Mouse (Mus musculus) embryonic facial prominence, embryonic 11.5 days (tissue): Measurements from ENCODE around the gene Kif17. TPM values are rescaled to one million over a fixed set of nuclear protein-coding genes. Genes with fewer than 3 reads are reported as not detected.
A peak's percentile ranks its signal among the peaks of the same experiment; 100 is the strongest.

Experiments used
- ATAC-seq: fragments of 200-750 bp; cut with Nextera tagmentation; replicated peaks from 2 replicates; pipeline ENCODE4 v1.8.0; 2017; ENCODE audit warnings: low read depth; ENCODE audit not compliant: insufficient number of reproducible peaks, low FRiP score, low TSS enrichment
- DNase-seq: peaks from one replicate; pipeline ENCODE4 v3.0.0-alpha.2; 2015; ENCODE audit warnings: low spot score
- H3K27ac ChIP-seq: fragments of 300-500 bp; sonication (generic); replicated peaks from 2 replicates; pipeline ENCODE4 v1.5.1; 2014; ENCODE audit warnings: mild to moderate bottlenecking, low read depth, low read length, control low read depth
- H3K27me3 ChIP-seq: fragments of 300-500 bp; sonication (generic); 2 replicates; pipeline ENCODE4 v1.6.1; 2014; ENCODE audit warnings: mild to moderate bottlenecking, low read length, moderate library complexity, mixed read lengths; ENCODE audit not compliant: control insufficient read depth, insufficient read depth
- H3K36me3 ChIP-seq: fragments of 300-500 bp; sonication (generic); replicated peaks from 2 replicates; pipeline ENCODE4 v1.6.1; 2014; ENCODE audit warnings: low read depth, mild to moderate bottlenecking, low read length, moderate library complexity, mixed read lengths; ENCODE audit not compliant: control insufficient read depth, insufficient read depth
- H3K4me1 ChIP-seq: fragments of 300-500 bp; sonication (generic); 2 replicates; pipeline ENCODE4 v1.6.1; 2014; ENCODE audit warnings: low read length, mixed read lengths; ENCODE audit not compliant: control insufficient read depth, insufficient read depth
- H3K4me2 ChIP-seq: fragments of 300-500 bp; sonication (generic); 2 replicates; pipeline ENCODE4 v1.6.1; 2014; ENCODE audit warnings: low read depth, mild to moderate bottlenecking, control low read depth, low read length, moderate library complexity
- H3K4me3 ChIP-seq: fragments of 300-500 bp; sonication (generic); 2 replicates; pipeline ENCODE4 v1.5.1; 2014; ENCODE audit warnings: low read depth, low read length, control low read depth
- H3K9ac ChIP-seq: fragments of 300-500 bp; sonication (generic); replicated peaks from 2 replicates; pipeline ENCODE4 v1.6.1; 2014; ENCODE audit warnings: mild to moderate bottlenecking, control low read depth, low read length
- H3K9me3 ChIP-seq: fragments of 300-500 bp; sonication (generic); replicated peaks from 2 replicates; pipeline ENCODE4 v1.6.1; 2016; ENCODE audit warnings: mild to moderate bottlenecking, low read length, inconsistent platforms, mixed read lengths; ENCODE audit not compliant: control insufficient read depth
- WGBS: fragments of 180-500 bp; shearing (Covaris S2); extraction: QIAGEN DNeasy Blood & Tissue Kit; methylation state at CpG from one replicate; pipeline ENCODE4 v1.1.7; 2014; 5-methylcytosine and 5-hydroxymethylcytosine counted together
- polyA plus RNA-seq: library from polyadenylated mRNA; unstranded; fragments of >200 nt; fragmentation: Nextera tagmentation; extraction: Ambion mirVana; gene quantifications from 2 replicates; pipeline ENCODE4 v1.2.1, GENCODE M21; 2014

The Kif17 gene
- polyA plus RNA-seq, 1 experiment from 2014 or later: 0.31 TPM

- H3K4me2 ChIP-seq: peak overlapping the region; percentile 68
These were observed 33.3 kb upstream of the Kif17 start for GRCm38 (mm10) chr4:138216891-138217392.

GRCm38 (mm10) chr4:138217441-138217840 lies 32.8 kb upstream of the Kif17 start:
- Histone ChIP-seq H3K4me3 (peak overlapping the region; percentile 91), H3K9ac (peak overlapping the region; percentile 96), H3K4me1 (no peaks in the 10 kb centered on the region; the same call in 1 of the 2 replicates), H3K36me3 (no peaks in the 10 kb centered on the region; the same call in 1 of the 2 replicates), H3K4me2 (peak overlapping the region; percentile 51), H3K27me3 (no peaks in the 10 kb centered on the region), H3K9me3 (no peaks in the 10 kb centered on the region), H3K27ac (peak overlapping the region; percentile 81)
- ATAC-seq (0 out of 2 replicates have a peak, but pooled peaks have one; percentile 10), DNase-seq (peak; percentile 8)
- WGBS: under 1% methylated on average over 36 of the region's 36 CpGs

More at GRCm38 (mm10) chr4:138216891-138217392, 33.3 kb upstream of the Kif17 start:
- no peaks in the 10 kb centered on the region for H3K36me3 ChIP-seq
- peak overlapping the region; percentile 91 for H3K4me3 ChIP-seq
- H3K27me3 ChIP-seq: no peaks in the 10 kb centered on the region
- under 1% methylated on average over 46 of the region's 68 CpGs for WGBS
- no peaks in the 10 kb centered on the region; the same call in 1 of the 2 replicates for H3K4me1 ChIP-seq
- ATAC-seq: peak; percentile 93
- peak overlapping the region; percentile 97 for H3K27ac ChIP-seq
- no peaks in the 10 kb centered on the region for H3K9me3 ChIP-seq
- H3K9ac ChIP-seq: peak overlapping the region; percentile 96
- DNase-seq: peak; percentile 98

GRCm38 (mm10) chr4:138217951-138218685 lies 32.1 kb upstream of the Kif17 start:
- no peaks in the 10 kb centered on the region; the same call in 1 of the 2 replicates for H3K36me3 ChIP-seq
- no peaks in the 10 kb centered on the region for H3K9me3 ChIP-seq
- DNase-seq (no peak), ATAC-seq (no peak)
- H3K4me1 ChIP-seq: no peaks in the 10 kb centered on the region; the same call in 1 of the 2 replicates
- no peaks in the 10 kb centered on the region for H3K27me3 ChIP-seq
- H3K27ac ChIP-seq: no peak overlapping the region
- 82% methylated on average over 11 of the region's 11 CpGs for WGBS
- H3K4me3 ChIP-seq: peak overlapping the region; percentile 91
- H3K9ac ChIP-seq: peak overlapping the region; percentile 96
- peak overlapping the region; percentile 51 for H3K4me2 ChIP-seq

GRCm38 (mm10) chr4:138219331-138219730 lies 30.9 kb upstream of the Kif17 start:
- DNase-seq (no peak), ATAC-seq (no peak)
- Histone ChIP-seq H3K9ac (no peak overlapping the region), H3K4me1 (no peaks in the 10 kb centered on the region; the same call in 1 of the 2 replicates), H3K4me2 (no peak overlapping the region), H3K9me3 (no peaks in the 10 kb centered on the region), H3K27ac (no peak overlapping the region), H3K36me3 (peaks cover 4% of the 10 kb centered on the region; the same call in 1 of the 2 replicates), H3K27me3 (no peaks in the 10 kb centered on the region), H3K4me3 (no peak overlapping the region)
- WGBS: 87% methylated on average over 5 of the region's 5 CpGs

- 82% methylated on average over 7 of the region's 7 CpGs for WGBS
- no peak overlapping the region for H3K4me2 ChIP-seq
- no peaks in the 10 kb centered on the region for H3K9me3 ChIP-seq
- H3K4me1 ChIP-seq: no peaks in the 10 kb centered on the region; the same call in 1 of the 2 replicates
- H3K27me3 ChIP-seq: no peaks in the 10 kb centered on the region
- no peak overlapping the region for H3K4me3 ChIP-seq
- H3K36me3 ChIP-seq: peaks cover 4% of the 10 kb centered on the region
- no peak for ATAC-seq
- H3K9ac ChIP-seq: no peak overlapping the region
- no peak overlapping the region for H3K27ac ChIP-seq
- DNase-seq: no peak
These were observed 29.5 kb upstream of the Kif17 start for GRCm38 (mm10) chr4:138220761-138221160.

- no peak for ATAC-seq
- Histone ChIP-seq H3K9ac (no peak overlapping the region), H3K4me2 (no peak overlapping the region), H3K4me1 (no peaks in the 10 kb centered on the region; the same call in 1 of the 2 replicates), H3K27ac (no peak overlapping the region), H3K36me3 (peaks cover 9% of the 10 kb centered on the region), H3K27me3 (no peaks in the 10 kb centered on the region), H3K9me3 (no peaks in the 10 kb centered on the region), H3K4me3 (no peak overlapping the region)
- WGBS: 91% methylated on average over 5 of the region's 5 CpGs
- DNase-seq: no peak
These were observed 28.8 kb upstream of the Kif17 start for GRCm38 (mm10) chr4:138221406-138221805.

- DNase-seq (no peak), ATAC-seq (no peak)
- Histone ChIP-seq H3K4me3 (no peak overlapping the region), H3K4me2 (no peak overlapping the region), H3K36me3 (peaks cover 9% of the 10 kb centered on the region), H3K4me1 (no peaks in the 10 kb centered on the region; the same call in 1 of the 2 replicates), H3K9me3 (no peaks in the 10 kb centered on the region), H3K27me3 (no peaks in the 10 kb centered on the region), H3K9ac (no peak overlapping the region), H3K27ac (no peak overlapping the region)
- 90% methylated on average over 5 of the region's 5 CpGs for WGBS
These were observed 27.8 kb upstream of the Kif17 start for GRCm38 (mm10) chr4:138222396-138222795.

- H3K4me1 ChIP-seq: no peaks in the 10 kb centered on the region
- no peaks in the 10 kb centered on the region for H3K27me3 ChIP-seq
- DNase-seq (no peak), ATAC-seq (no peak)
- H3K27ac ChIP-seq: no peak overlapping the region
- no peak overlapping the region for H3K9ac ChIP-seq
- H3K36me3 ChIP-seq: peaks cover 18% of the 10 kb centered on the region
- no peaks in the 10 kb centered on the region for H3K9me3 ChIP-seq
- no peak overlapping the region for H3K4me2 ChIP-seq
- no peak overlapping the region for H3K4me3 ChIP-seq
- WGBS: 83% methylated on average over 10 of the region's 10 CpGs
These were observed 26.6 kb upstream of the Kif17 start for GRCm38 (mm10) chr4:138223623-138224022.
